Mouse (Mus musculus): ENCODE data around the gene Prrt1. TPM values are rescaled to one million over a fixed set of nuclear protein-coding genes. Genes with fewer than 3 reads are reported as not detected.

Gene Prrt1
- polyA plus RNA-seq, 1 experiment from 2014 or later: 0.39 TPM

GRCm38 (mm10) chr17:34587423-34587811 lies 41.9 kb upstream of the Prrt1 start:
- H3K9me3 ChIP-seq (ENCODE audit: control insufficient read depth, low read length): no peaks in the 10 kb centered on the region
- H3K36me3 ChIP-seq (ENCODE audit: control insufficient read depth, insufficient read depth, low read length): no peaks in the 10 kb centered on the region
- no peaks in the 10 kb centered on the region for H3K27me3 ChIP-seq (ENCODE audit: control insufficient read depth, insufficient read depth, low read length)
- peak overlapping the region; percentile 86 for H3K9ac ChIP-seq (ENCODE audit: low read length)
- H3K4me1 ChIP-seq (ENCODE audit: control insufficient read depth in 2 of 2, insufficient read depth in 2 of 2, low read length in 2 of 2): peaks cover 23 to 43% of the 10 kb centered on the region in 2 experiments
- H3K4me3 ChIP-seq (ENCODE audit: control insufficient read depth in 1 of 2, insufficient read depth in 1 of 2, low read depth in 1 of 2, low read length in 2 of 2): peak overlapping the region; percentile 65 to 73
- WGBS: 0% methylated on average over 50 of the region's 50 CpGs
- H3K27ac ChIP-seq (replicated peaks in 1 of 2; ENCODE audit: control insufficient read depth in 1 of 2, insufficient read depth in 1 of 2, low read depth in 2 of 2, low read length in 2 of 2): peak overlapping the region; percentile 81 to 92
- ATAC-seq (ENCODE audit: insufficient number of reproducible peaks, insufficient read depth, low FRiP score, low read depth): peak; percentile 83
- peak overlapping the region; percentile 97 for H3K4me2 ChIP-seq (ENCODE audit: low read length)

GRCm38 (mm10) chr17:34587814-34588213 lies 41.5 kb upstream of the Prrt1 start:
- H3K4me1 ChIP-seq (ENCODE audit: control insufficient read depth in 2 of 2, insufficient read depth in 2 of 2, low read length in 2 of 2): peaks cover 23 to 44% of the 10 kb centered on the region in 2 experiments
- ATAC-seq (ENCODE audit: insufficient number of reproducible peaks, insufficient read depth, low FRiP score, low read depth): no peak

GRCm38 (mm10) chr17:34588767-34589166 lies 40.6 kb upstream of the Prrt1 start:
- peaks cover 23 to 52% of the 10 kb centered on the region in 2 experiments for H3K4me1 ChIP-seq (ENCODE audit: control insufficient read depth in 2 of 2, insufficient read depth in 2 of 2, low read length in 2 of 2)
- no peaks in the 10 kb centered on the region for H3K9me3 ChIP-seq (ENCODE audit: control insufficient read depth, low read length)
- no peak for ATAC-seq (ENCODE audit: insufficient number of reproducible peaks, insufficient read depth, low FRiP score, low read depth)
- H3K36me3 ChIP-seq (ENCODE audit: control insufficient read depth, insufficient read depth, low read length): no peaks in the 10 kb centered on the region; the same call in 1 of the 2 replicates
- no peak overlapping the region for H3K9ac ChIP-seq (ENCODE audit: low read length)
- 0 out of 2 replicates have a peak overlapping the region, but pooled peaks have one; percentile 97 for H3K4me2 ChIP-seq (ENCODE audit: low read length)
- peak overlapping the region in 1 of 2 experiments; percentile 92; a peak in 1 of 4 replicates for H3K27ac ChIP-seq (replicated peaks in 1 of 2; ENCODE audit: control insufficient read depth in 1 of 2, insufficient read depth in 1 of 2, low read depth in 2 of 2, low read length in 2 of 2)
- no peaks in the 10 kb centered on the region for H3K27me3 ChIP-seq (ENCODE audit: control insufficient read depth, insufficient read depth, low read length)
- H3K4me3 ChIP-seq (ENCODE audit: control insufficient read depth in 1 of 2, insufficient read depth in 1 of 2, low read depth in 1 of 2, low read length in 2 of 2): no peak overlapping the region
- 60% methylated on average over 3 of the region's 3 CpGs for WGBS

More at GRCm38 (mm10) chr17:34587814-34588213, 41.5 kb upstream of the Prrt1 start:
- peak overlapping the region; percentile 97 for H3K4me2 ChIP-seq (ENCODE audit: low read length)
- no peaks in the 10 kb centered on the region for H3K36me3 ChIP-seq (ENCODE audit: control insufficient read depth, insufficient read depth, low read length)
- peak overlapping the region; percentile 65 to 73 for H3K4me3 ChIP-seq (ENCODE audit: control insufficient read depth in 1 of 2, insufficient read depth in 1 of 2, low read depth in 1 of 2, low read length in 2 of 2)
- H3K27me3 ChIP-seq (ENCODE audit: control insufficient read depth, insufficient read depth, low read length): no peaks in the 10 kb centered on the region
- no peaks in the 10 kb centered on the region for H3K9me3 ChIP-seq (ENCODE audit: control insufficient read depth, low read length)
- H3K9ac ChIP-seq (ENCODE audit: low read length): peak overlapping the region; percentile 86
- 2% methylated on average over 19 of the region's 19 CpGs for WGBS
- H3K27ac ChIP-seq (replicated peaks in 1 of 2; ENCODE audit: control insufficient read depth in 1 of 2, insufficient read depth in 1 of 2, low read depth in 2 of 2, low read length in 2 of 2): peak overlapping the region; percentile 75 to 92

GRCm38 (mm10) chr17:34589206-34589605 lies 40.1 kb upstream of the Prrt1 start:
- Histone ChIP-seq H3K9ac (ENCODE audit: low read length) (no peak overlapping the region; the same call in 1 of the 2 replicates), H3K36me3 (ENCODE audit: control insufficient read depth, insufficient read depth, low read length) (peaks cover 4% of the 10 kb centered on the region), H3K4me1 (ENCODE audit: control insufficient read depth in 2 of 2, insufficient read depth in 2 of 2, low read length in 2 of 2) (peaks cover 27 to 56% of the 10 kb centered on the region in 2 experiments), H3K27me3 (ENCODE audit: control insufficient read depth, insufficient read depth, low read length) (no peaks in the 10 kb centered on the region), H3K4me2 (ENCODE audit: low read length) (peak overlapping the region; percentile 92), H3K4me3 (ENCODE audit: control insufficient read depth in 1 of 2, insufficient read depth in 1 of 2, low read depth in 1 of 2, low read length in 2 of 2) (no peak overlapping the region), H3K9me3 (ENCODE audit: control insufficient read depth, low read length) (no peaks in the 10 kb centered on the region), H3K27ac (replicated peaks in 1 of 2; ENCODE audit: control insufficient read depth in 1 of 2, insufficient read depth in 1 of 2, low read depth in 2 of 2, low read length in 2 of 2) (peak overlapping the region; percentile 33 to 44; a peak in 2 of 4 replicates)
- no peak for ATAC-seq (ENCODE audit: insufficient number of reproducible peaks, insufficient read depth, low FRiP score, low read depth)
- 44% methylated on average over 7 of the region's 7 CpGs for WGBS

GRCm38 (mm10) chr17:34589681-34590101 lies 39.6 kb upstream of the Prrt1 start, which contains the start of gene Gpsm3:
TSS of gene Gpsm3 (plus strand) at chr17:34589806.
- Histone ChIP-seq H3K4me2 (ENCODE audit: low read length) (peak within 1 kb of the TSS; percentile 97), H3K36me3 (ENCODE audit: control insufficient read depth, insufficient read depth, low read length) (peaks cover 9% of the 10 kb centered on the region), H3K9ac (ENCODE audit: low read length) (peak within 1 kb of the TSS; percentile 39; the same call in 1 of the 2 replicates), H3K4me3 (ENCODE audit: control insufficient read depth in 1 of 2, insufficient read depth in 1 of 2, low read depth in 1 of 2, low read length in 2 of 2) (no peak within 1 kb of the TSS), H3K4me1 (ENCODE audit: control insufficient read depth in 2 of 2, insufficient read depth in 2 of 2, low read length in 2 of 2) (peaks cover 27 to 61% of the 10 kb centered on the region in 2 experiments), H3K27ac (replicated peaks in 1 of 2; ENCODE audit: control insufficient read depth in 1 of 2, insufficient read depth in 1 of 2, low read depth in 2 of 2, low read length in 2 of 2) (peak within 1 kb of the TSS; percentile 33 to 94; a peak in 3 of 4 replicates), H3K9me3 (ENCODE audit: control insufficient read depth, low read length) (no peaks in the 10 kb centered on the region), H3K27me3 (ENCODE audit: control insufficient read depth, insufficient read depth, low read length) (no peaks in the 10 kb centered on the region)
- ATAC-seq (ENCODE audit: insufficient number of reproducible peaks, insufficient read depth, low FRiP score, low read depth): no peak
- WGBS: 30% methylated on average over 7 of the region's 7 CpGs

GRCm38 (mm10) chr17:34590154-34590987 lies 39.0 kb upstream of the Prrt1 start:
- peak overlapping the region in 1 of 2 experiments; percentile 94; a peak in 2 of 4 replicates for H3K27ac ChIP-seq (replicated peaks in 1 of 2; ENCODE audit: control insufficient read depth in 1 of 2, insufficient read depth in 1 of 2, low read depth in 2 of 2, low read length in 2 of 2)
- H3K4me3 ChIP-seq (ENCODE audit: control insufficient read depth in 1 of 2, insufficient read depth in 1 of 2, low read depth in 1 of 2, low read length in 2 of 2): no peak overlapping the region
- H3K4me1 ChIP-seq (ENCODE audit: control insufficient read depth in 2 of 2, insufficient read depth in 2 of 2, low read length in 2 of 2): peaks cover 27 to 63% of the 10 kb centered on the region in 2 experiments
- peaks cover 16% of the 10 kb centered on the region for H3K36me3 ChIP-seq (ENCODE audit: control insufficient read depth, insufficient read depth, low read length)
- H3K9me3 ChIP-seq (ENCODE audit: control insufficient read depth, low read length): no peaks in the 10 kb centered on the region
- 70% methylated on average over 15 of the region's 15 CpGs for WGBS
- peak overlapping the region; percentile 97; the same call in 1 of the 2 replicates for H3K9ac ChIP-seq (ENCODE audit: low read length)
- ATAC-seq (ENCODE audit: insufficient number of reproducible peaks, insufficient read depth, low FRiP score, low read depth): no peak
- H3K4me2 ChIP-seq (ENCODE audit: low read length): peak overlapping the region; percentile 92
- no peaks in the 10 kb centered on the region for H3K27me3 ChIP-seq (ENCODE audit: control insufficient read depth, insufficient read depth, low read length)

GRCm38 (mm10) chr17:34591029-34591993 lies 38.0 kb upstream of the Prrt1 start, which contains the start of gene Pbx2:
TSS of gene Pbx2 (plus strand) at chr17:34591266.
- peak within 1 kb of the TSS; percentile 92 for H3K4me2 ChIP-seq (ENCODE audit: low read length)
- no peaks in the 10 kb centered on the region for H3K27me3 ChIP-seq (ENCODE audit: control insufficient read depth, insufficient read depth, low read length)
- H3K27ac ChIP-seq (replicated peaks in 1 of 2; ENCODE audit: control insufficient read depth in 1 of 2, insufficient read depth in 1 of 2, low read depth in 2 of 2, low read length in 2 of 2): peak within 1 kb of the TSS; percentile 85 to 94
- H3K4me3 ChIP-seq (ENCODE audit: control insufficient read depth in 1 of 2, insufficient read depth in 1 of 2, low read depth in 1 of 2, low read length in 2 of 2): peak within 1 kb of the TSS; percentile 75 to 79
- peak within 1 kb of the TSS; percentile 97 for H3K9ac ChIP-seq (ENCODE audit: low read length)
- H3K9me3 ChIP-seq (ENCODE audit: control insufficient read depth, low read length): no peaks in the 10 kb centered on the region
- peaks cover 25 to 63% of the 10 kb centered on the region in 2 experiments for H3K4me1 ChIP-seq (ENCODE audit: control insufficient read depth in 2 of 2, insufficient read depth in 2 of 2, low read length in 2 of 2)
- WGBS: 12% methylated on average over 21 of the region's 21 CpGs
- no peak for ATAC-seq (ENCODE audit: insufficient number of reproducible peaks, insufficient read depth, low FRiP score, low read depth)
- H3K36me3 ChIP-seq (ENCODE audit: control insufficient read depth, insufficient read depth, low read length): peaks cover 25% of the 10 kb centered on the region

All from heart, embryonic 14.5 days (tissue).